Mouse (Mus musculus) heart, adult 2 months (tissue): ENCODE results near the gene Nelfcd. TPM values are rescaled to one million over a fixed set of nuclear protein-coding genes. Genes with fewer than 3 reads are reported as not detected.

Experiments
- DNase-seq, 2 experiments: peaks; one replicate each; pipeline ENCODE4 v3.0.0; 2021
- H3K27ac ChIP-seq: fragments of 200-600 bp; 2 replicates; pipeline ENCODE4 v1.8.1; 2022
- H3K27me3 ChIP-seq: fragments of 200-500 bp; 2 replicates; pipeline ENCODE4 v1.6.1; 2012; ENCODE audit warnings: mild to moderate bottlenecking, low read length, inconsistent platforms, mixed read lengths; ENCODE audit not compliant: control insufficient read depth, insufficient read depth
- H3K36me3 ChIP-seq: fragments of 200-500 bp; 2 replicates; pipeline ENCODE4 v1.6.1; 2012; ENCODE audit warnings: low read length, inconsistent platforms; ENCODE audit not compliant: control insufficient read depth, insufficient read depth
- H3K4me1 ChIP-seq: fragments of 200-500 bp; 2 replicates; pipeline ENCODE4 v1.6.1; 2011; ENCODE audit warnings: low read length; ENCODE audit not compliant: control insufficient read depth, insufficient read depth
- H3K4me3 ChIP-seq: fragments of 200-600 bp; 2 replicates; pipeline ENCODE4 v1.8.1; 2022
- H3K79me2 ChIP-seq: fragments of 200-500 bp; replicated peaks from 2 replicates; pipeline ENCODE4 v1.6.1; 2012; ENCODE audit warnings: mild to moderate bottlenecking, inconsistent platforms, low read length, moderate library complexity, mixed read lengths; ENCODE audit not compliant: control insufficient read depth, insufficient read depth
- H3K9ac ChIP-seq: fragments of 200-500 bp; 2 replicates; pipeline ENCODE4 v1.6.1; 2012; ENCODE audit warnings: low read depth, mild to moderate bottlenecking, control low read depth, inconsistent platforms, low read length, mixed read lengths
- CTCF ChIP-seq: fragments of 200-600 bp; IDR thresholded peaks from 2 replicates; pipeline ENCODE4 v1.8.1; 2022; ENCODE audit warnings: antibody characterized with exemption, mild to moderate bottlenecking, moderate library complexity
- EP300 ChIP-seq: fragments of 200-500 bp; IDR thresholded peaks from 2 replicates; pipeline ENCODE4 v1.6.1; 2011; ENCODE audit warnings: low read depth, low read length, control low read depth; ENCODE audit not compliant: insufficient read depth
- POLR2A ChIP-seq: fragments of 200-500 bp; IDR thresholded peaks from 2 replicates; pipeline ENCODE4 v1.6.1; 2011; ENCODE audit warnings: mild to moderate bottlenecking, low read depth, low read length, control low read depth; ENCODE audit not compliant: insufficient read depth
- WGBS: fragments of 180-500 bp; shearing (Covaris S2); methylation state at CpG from one replicate; pipeline ENCODE4 v1.1.7; 2018; 5-methylcytosine and 5-hydroxymethylcytosine counted together
- intact Hi-C: fragments of 180-260 bp; cut with DNase I; formaldehyde crosslinking; loops from one replicate; pipeline ENCODE4 v1.15.1; 2025
- polyA plus RNA-seq: library from polyadenylated mRNA; depleted of rRNA; stranded (reverse); fragments of >200 nt; gene quantifications from 2 replicates; pipeline ENCODE4 v1.2.3, GENCODE M21; 2012
- total RNA-seq, 2 experiments: library from RNA; stranded (reverse); gene quantifications; 2 replicates each; pipeline ENCODE4 v1.2.3; 2021

Gene Nelfcd
- total and polyA plus RNA-seq, 3 experiments: 26.5 to 38.1 (median 30.3) TPM

- Histone ChIP-seq H3K36me3 (no peaks in the 10 kb centered on the region), H3K9ac (no peak overlapping the region), H3K4me1 (no peaks in the 10 kb centered on the region), H3K27me3 (no peaks in the 10 kb centered on the region), H3K4me3 (no peak overlapping the region), H3K79me2 (no peaks in the 10 kb centered on the region), H3K27ac (no peak overlapping the region)
- WGBS: 90% methylated on average over 10 of the region's 10 CpGs
- DNase-seq: no peak
- TF ChIP-seq EP300: no peak
- intact Hi-C loops: no loop called here
Measured at GRCm38 (mm10) chr2:174428996-174429591, 13.5 kb downstream of the Nelfcd start.

GRCm38 (mm10) chr2:174434943-174435342, 19.3 kb downstream of the Nelfcd start:
- no peak overlapping the region for H3K27ac ChIP-seq
- no peaks in the 10 kb centered on the region for H3K36me3 ChIP-seq
- intact Hi-C loops: no loop called here
- TF ChIP-seq CTCF: no peak
- no peak for TF ChIP-seq POLR2A
- TF ChIP-seq EP300: no peak
- no peaks in the 10 kb centered on the region for H3K27me3 ChIP-seq
- no peaks in the 10 kb centered on the region for H3K79me2 ChIP-seq
- H3K4me3 ChIP-seq: no peak overlapping the region
- no peak overlapping the region for H3K9ac ChIP-seq
- 95% methylated on average over 9 of the region's 9 CpGs for whole genome bisulfite sequencing
- H3K4me1 ChIP-seq: peaks cover 5% of the 10 kb centered on the region
- no peak for DNase-seq

- Histone ChIP-seq H3K27ac (no peak overlapping the region), H3K4me3 (no peak overlapping the region), H3K9ac (no peak overlapping the region), H3K4me1 (peaks cover 5% of the 10 kb centered on the region), H3K36me3 (no peaks in the 10 kb centered on the region), H3K27me3 (no peaks in the 10 kb centered on the region), H3K79me2 (no peaks in the 10 kb centered on the region)
- intact Hi-C loops: no loop called here
- no peak for TF ChIP-seq POLR2A
- TF ChIP-seq CTCF: no peak
- TF ChIP-seq EP300: no peak
- peak in 1 of 2 experiments; percentile 65 for DNase-seq
- 85% methylated on average over 26 of the region's 26 CpGs for WGBS
Measured at GRCm38 (mm10) chr2:174436076-174436701, 20.6 kb downstream of the Nelfcd start.

- H3K79me2 ChIP-seq: no peaks in the 10 kb centered on the region
- intact Hi-C loops: no loop called here
- H3K27ac ChIP-seq: peak overlapping the region; percentile 3; the same call in 1 of the 2 replicates
- H3K9ac ChIP-seq: no peak overlapping the region
- no peak overlapping the region for H3K4me3 ChIP-seq
- H3K4me1 ChIP-seq: peaks cover 5% of the 10 kb centered on the region
- no peaks in the 10 kb centered on the region for H3K36me3 ChIP-seq
- no peak for TF ChIP-seq EP300
- TF ChIP-seq CTCF: no peak
- no peak for TF ChIP-seq POLR2A
- WGBS: 89% methylated on average over 7 of the region's 7 CpGs
- no peak for DNase-seq
- no peaks in the 10 kb centered on the region for H3K27me3 ChIP-seq
Measured at GRCm38 (mm10) chr2:174436916-174437696, 21.5 kb downstream of the Nelfcd start.

GRCm38 (mm10) chr2:174437697-174437982, 22.0 kb downstream of the Nelfcd start:
- Histone ChIP-seq H3K4me1 (peaks cover 5% of the 10 kb centered on the region), H3K27me3 (no peaks in the 10 kb centered on the region), H3K79me2 (no peaks in the 10 kb centered on the region), H3K9ac (no peak overlapping the region), H3K36me3 (no peaks in the 10 kb centered on the region), H3K27ac (peak overlapping the region; percentile 78), H3K4me3 (no peak overlapping the region; the same call in 1 of the 2 replicates)
- 87% methylated on average over 4 of the region's 4 CpGs for WGBS
- no peak for TF ChIP-seq CTCF
- no peak for TF ChIP-seq POLR2A
- TF ChIP-seq EP300: no peak
- peak; percentile 44 to 70 for DNase-seq
- intact Hi-C loops: no loop called here

- Histone ChIP-seq H3K4me1 (peaks cover 5% of the 10 kb centered on the region), H3K79me2 (no peaks in the 10 kb centered on the region), H3K27ac (peak overlapping the region; percentile 78), H3K4me3 (peak overlapping the region; percentile 50), H3K9ac (peak overlapping the region; percentile 84), H3K27me3 (no peaks in the 10 kb centered on the region), H3K36me3 (no peaks in the 10 kb centered on the region)
- DNase-seq: no peak
- TF ChIP-seq CTCF (no peak), EP300 (no peak), POLR2A (no peak)
- WGBS: 59% methylated on average over 11 of the region's 11 CpGs
- intact Hi-C loops: loop anchor here (2.0 kb wide), 1 partner anchor 23 kb away; the partner anchor contains the start of gene Nelfcd
Measured at GRCm38 (mm10) chr2:174438181-174438580, 22.6 kb downstream of the Nelfcd start.
